Comparison of ENCODE assay signal across 9 mouse cellular contexts in genomic region chr5:52112953-52113841, GRCm38 (mm10).
DNase-seq lines count a peak whose midpoint lies in the region; ATAC-seq lines count a peak whose summit lies in the region.
"Had no signal": no experiment of that assay in that cellular context is flagged by ENCODE, and none has a peak within 500 bp of the region (broad histone marks: within the 10 kb centered on the region; RNA-seq: fewer than 3 reads in every experiment).

No protein-coding gene starts in this region.

- H3K9me3 ChIP-seq in embryonic facial prominence, embryonic 13.5 days = no peaks in the 10 kb centered on the region
- no peaks in the 10 kb centered on the region for H3K9me3 ChIP-seq in hindbrain, embryonic 11.5 days (ENCODE audit: control insufficient read depth, low read length)
- no peaks in the 10 kb centered on the region for H3K9me3 ChIP-seq in midbrain, embryonic 14.5 days (ENCODE audit: control insufficient read depth, low read length)

- H3K4me3 ChIP-seq in embryonic facial prominence, embryonic 13.5 days = peak overlapping the region; percentile 72
- peak overlapping the region; percentile 60 for H3K4me3 ChIP-seq in hindbrain, embryonic 11.5 days (ENCODE audit: low read depth, low read length)
- peak overlapping the region; percentile 63 for H3K4me3 ChIP-seq in midbrain, embryonic 14.5 days (replicated peaks; ENCODE audit: low read depth, low read length)

- intact Hi-C loops in left cerebral cortex, postnatal 14 days (cut with DNase I) = loop anchor here (10.0 kb wide), 1 partner anchor 682 kb away; no protein-coding TSS in a partner anchor

- H3K36me3 ChIP-seq in embryonic facial prominence, embryonic 13.5 days = no peaks in the 10 kb centered on the region
- no peaks in the 10 kb centered on the region for H3K36me3 ChIP-seq in hindbrain, embryonic 11.5 days (ENCODE audit: control insufficient read depth, insufficient read depth, low read length)
- no peaks in the 10 kb centered on the region for H3K36me3 ChIP-seq in midbrain, embryonic 14.5 days (ENCODE audit: control insufficient read depth, insufficient read depth, low read length)

- H3K27me3 ChIP-seq in embryonic facial prominence, embryonic 13.5 days = peaks cover 83% of the 10 kb centered on the region
- peaks cover 39% of the 10 kb centered on the region for H3K27me3 ChIP-seq in hindbrain, embryonic 11.5 days (ENCODE audit: control insufficient read depth, insufficient read depth, low read length)
- H3K27me3 ChIP-seq in midbrain, embryonic 14.5 days (ENCODE audit: control insufficient read depth, insufficient read depth, low read length) = peaks cover 42% of the 10 kb centered on the region
- H3K27me3 ChIP-seq: CH12.LX had no signal

- ATAC-seq in frontal cortex, adult (ENCODE audit: low TSS enrichment) = no peak
- no peak for ATAC-seq in embryonic facial prominence, embryonic 13.5 days (ENCODE audit: insufficient number of reproducible peaks, insufficient read depth, low FRiP score, low TSS enrichment, low read depth)
- ATAC-seq in hindbrain, embryonic 11.5 days (ENCODE audit: low FRiP score) = no peak
- ATAC-seq in midbrain, embryonic 14.5 days (ENCODE audit: low FRiP score, low TSS enrichment) = no peak

- H3K9ac ChIP-seq in embryonic facial prominence, embryonic 13.5 days = peak overlapping the region; percentile 74
- H3K9ac ChIP-seq in hindbrain, embryonic 11.5 days (ENCODE audit: low read depth, low read length) = peak overlapping the region; percentile 8; the same call in 1 of the 2 replicates
- peak overlapping the region; percentile 65 for H3K9ac ChIP-seq in midbrain, embryonic 14.5 days (replicated peaks; ENCODE audit: low read length)

- H3K4me1 ChIP-seq in embryonic facial prominence, embryonic 13.5 days = peaks cover 29% of the 10 kb centered on the region
- H3K4me1 ChIP-seq in hindbrain, embryonic 11.5 days (replicated peaks; ENCODE audit: control insufficient read depth, insufficient read depth, low read length) = 0 out of 2 replicates have a peak, but pooled peaks cover 2% of the 10 kb centered on the region
- H3K4me1 ChIP-seq in midbrain, embryonic 14.5 days (ENCODE audit: control insufficient read depth, insufficient read depth, low read length) = peaks cover 18% of the 10 kb centered on the region

- under 1% methylated on average over 65 of the region's 73 CpGs for WGBS in embryonic facial prominence, embryonic 13.5 days
- under 1% methylated on average over 64 of the region's 73 CpGs for WGBS in hindbrain, embryonic 11.5 days
- WGBS in midbrain, embryonic 14.5 days = under 1% methylated on average over 73 of the region's 73 CpGs

- peak; percentile 36 to 44 for DNase-seq in frontal cortex, postnatal 10 days (ENCODE audit: low spot score in 2 of 2)
- DNase-seq in ZHBTc4 (ENCODE audit: low read depth, low spot score) = peak; percentile 81
- peak; percentile 71 for DNase-seq in hindbrain, embryonic 11.5 days (ENCODE audit: low spot score)
- DNase-seq in left cerebral cortex, postnatal 14 days (ENCODE audit: low spot score in 2 of 2) = peak; percentile 49 to 73
- DNase-seq in midbrain, embryonic 14.5 days = peak; percentile 71
- peak; percentile 53 for DNase-seq in testis, postnatal 10 days (ENCODE audit: low spot score)

- H3K4me2 ChIP-seq in embryonic facial prominence, embryonic 13.5 days = peak overlapping the region; percentile 99
- H3K4me2 ChIP-seq in hindbrain, embryonic 11.5 days (replicated peaks; ENCODE audit: low read depth, low read length) = peak overlapping the region; percentile 99
- H3K4me2 ChIP-seq in midbrain, embryonic 14.5 days (ENCODE audit: low read length) = peak overlapping the region; percentile 100

- no peak overlapping the region for H3K27ac ChIP-seq in embryonic facial prominence, embryonic 13.5 days
- no peak overlapping the region for H3K27ac ChIP-seq in hindbrain, embryonic 11.5 days (ENCODE audit: low read depth, low read length)
- no peak overlapping the region for H3K27ac ChIP-seq in midbrain, embryonic 14.5 days (replicated peaks; ENCODE audit: low read depth, low read length)

Comparison
In these comparisons a context has a peak if more than half of its experiments do, and no peak if none do; other contexts are left out.
1. H3K9ac ChIP-seq: peak in every context shown above with its lines; median percentile 74 in embryonic facial prominence, embryonic 13.5 days; 65 in midbrain, embryonic 14.5 days; 8 in hindbrain, embryonic 11.5 days.